9 mouse cellular contexts compared by ENCODE assay signal in the genomic region with DNA sequence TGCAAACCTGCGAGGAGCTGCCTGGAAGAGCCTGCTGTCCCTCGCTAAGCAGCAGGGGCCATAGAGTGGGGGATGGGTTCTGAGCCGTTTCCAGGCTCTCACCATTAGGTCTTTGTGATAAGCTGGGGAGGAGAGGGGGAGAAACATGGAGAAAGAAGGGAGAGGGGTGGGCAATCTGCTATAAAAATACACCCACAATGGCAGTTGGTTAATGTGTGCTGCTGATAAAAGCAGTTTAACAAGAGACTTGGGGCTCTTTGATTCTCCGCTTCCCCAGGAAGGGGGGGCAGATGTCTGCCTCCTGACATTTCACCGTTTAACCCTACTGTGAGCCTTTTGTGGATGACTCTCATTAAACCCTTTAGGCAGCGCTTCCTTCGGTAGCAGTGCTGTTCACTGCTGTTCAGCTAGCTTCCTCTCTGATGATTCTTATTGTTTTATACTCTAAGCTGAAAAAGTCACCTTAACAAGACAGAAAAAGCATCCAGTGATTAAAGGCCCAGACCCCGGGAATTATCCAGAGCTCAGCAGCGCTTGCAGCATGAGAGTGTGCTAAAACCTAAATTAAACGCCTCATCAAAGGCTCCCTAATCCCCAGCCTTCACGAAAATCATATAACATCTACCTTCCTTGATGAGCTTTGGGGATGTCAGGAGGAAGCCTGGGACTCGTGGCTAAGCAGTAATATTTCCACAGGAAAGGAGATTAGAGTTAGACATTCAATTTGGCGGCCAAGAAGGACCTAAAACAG.
DNase-seq lines count a peak whose midpoint lies in the region; ATAC-seq and TF ChIP-seq lines count a peak whose summit lies in the region.
"Had no signal": no experiment of that assay in that cellular context is flagged by ENCODE, and none has a peak within 500 bp of the region (broad histone marks: within the 10 kb centered on the region; RNA-seq: fewer than 3 reads in every experiment).

No protein-coding gene starts in this region.

- 13% methylated on average over 13 of the region's 13 CpGs for WGBS in kidney, embryonic 15.5 days
- 6% methylated on average over 13 of the region's 13 CpGs for WGBS in hindbrain, embryonic 16.5 days
- WGBS in midbrain, embryonic 15.5 days = 5% methylated on average over 13 of the region's 13 CpGs

- no peaks in the 10 kb centered on the region for H3K9me3 ChIP-seq in kidney, embryonic 15.5 days (replicated peaks)
- no peaks in the 10 kb centered on the region for H3K9me3 ChIP-seq in hindbrain, embryonic 16.5 days (ENCODE audit: control insufficient read depth, low read length)
- no peaks in the 10 kb centered on the region for H3K9me3 ChIP-seq in midbrain, embryonic 15.5 days

- intact Hi-C loops in left cerebral cortex, adult 2 months (cut with DNase I) = no loop called here

- TF ChIP-seq CTCF in left cerebral cortex, adult 2 months (IDR thresholded peaks at IDR 0.05) = no peak

- H3K4me1 ChIP-seq in kidney, embryonic 15.5 days = peaks cover 10% of the 10 kb centered on the region
- H3K4me1 ChIP-seq in hindbrain, embryonic 16.5 days (ENCODE audit: control insufficient read depth, insufficient read depth, low read depth, low read length) = peaks cover 10% of the 10 kb centered on the region
- peaks cover 20% of the 10 kb centered on the region for H3K4me1 ChIP-seq in midbrain, embryonic 15.5 days

- H3K4me2 ChIP-seq in kidney, embryonic 15.5 days = peak overlapping the region; percentile 56
- H3K4me2 ChIP-seq in hindbrain, embryonic 16.5 days (ENCODE audit: low read length) = peak overlapping the region; percentile 56
- H3K4me2 ChIP-seq in midbrain, embryonic 15.5 days = peak overlapping the region; percentile 46

- 0 out of 2 replicates have a peak overlapping the region, but pooled peaks have one; percentile 15 for H3K9ac ChIP-seq in kidney, embryonic 15.5 days
- peak overlapping the region; percentile 57 for H3K9ac ChIP-seq in hindbrain, embryonic 16.5 days (ENCODE audit: low read depth, low read length)
- H3K9ac ChIP-seq in midbrain, embryonic 15.5 days = 0 out of 2 replicates have a peak overlapping the region, but pooled peaks have one; percentile 12

- no peaks in the 10 kb centered on the region for H3K36me3 ChIP-seq in kidney, embryonic 15.5 days
- H3K36me3 ChIP-seq in hindbrain, embryonic 16.5 days (ENCODE audit: control insufficient read depth, insufficient read depth, low read length) = no peaks in the 10 kb centered on the region
- H3K36me3 ChIP-seq in midbrain, embryonic 15.5 days (replicated peaks) = no peaks in the 10 kb centered on the region

- H3K4me3 ChIP-seq in kidney, embryonic 15.5 days (replicated peaks) = peak overlapping the region; percentile 20; the same call in 1 of the 2 replicates
- peak overlapping the region; percentile 26 for H3K4me3 ChIP-seq in hindbrain, embryonic 16.5 days (ENCODE audit: low read length)
- H3K4me3 ChIP-seq in midbrain, embryonic 15.5 days = peak overlapping the region; percentile 20
- no peak overlapping the region for H3K4me3 ChIP-seq in left cerebral cortex, adult 2 months

- ATAC-seq in kidney, embryonic 15.5 days (replicated peaks; ENCODE audit: low FRiP score) = peak; percentile 92
- peak; percentile 92 for ATAC-seq in hindbrain, embryonic 16.5 days
- peak; percentile 91 for ATAC-seq in midbrain, embryonic 15.5 days (replicated peaks)

- no peaks in the 10 kb centered on the region for H3K27me3 ChIP-seq in kidney, embryonic 15.5 days
- H3K27me3 ChIP-seq in hindbrain, embryonic 16.5 days (replicated peaks; ENCODE audit: control insufficient read depth, insufficient read depth, low read length) = no peaks in the 10 kb centered on the region
- H3K27me3 ChIP-seq in midbrain, embryonic 15.5 days (replicated peaks) = no peaks in the 10 kb centered on the region

- H3K27ac ChIP-seq in kidney, embryonic 15.5 days = peak overlapping the region; percentile 54
- H3K27ac ChIP-seq in hindbrain, embryonic 16.5 days (ENCODE audit: low read depth, low read length) = peak overlapping the region; percentile 17; the same call in 1 of the 2 replicates
- peak overlapping the region; percentile 70 for H3K27ac ChIP-seq in midbrain, embryonic 15.5 days
- no peak overlapping the region for H3K27ac ChIP-seq in left cerebral cortex, adult 2 months
- H3K27ac ChIP-seq: macrophage had no signal

- DNase-seq in kidney, adult 8-10 months = no peak
- peak; percentile 79 for DNase-seq in embryo, embryonic 9.5 days (ENCODE audit: extremely low spot score)
- DNase-seq in left cerebral cortex, adult 2 months (ENCODE audit: extremely low spot score in 1 of 2, low spot score in 2 of 2) = no peak
- no peak for DNase-seq in gastrocnemius, postnatal 4 days (ENCODE audit: low spot score in 2 of 2)
- no peak for DNase-seq in left cerebral cortex, adult 9 months (ENCODE audit: low spot score in 2 of 2)
